Mouse (Mus musculus) mouse trophoblast stem cell (cell line): ENCODE measurements around the gene Krit1.
"Not testable (repeated sequence)": the region's sequence is repeated elsewhere in the genome, so short reads cannot be mapped to it uniquely, and the experiment has no call there.

Experiments
- in situ Hi-C, 2 experiments: fragments of 300-500 bp; cut with MseI, MboI; formaldehyde crosslinking; loops; 2 replicates in 1 of 2; 3 replicates in 1 of 2; pipeline ENCODE4 v1.15.1; 2025

Krit1 gene

DNA sequence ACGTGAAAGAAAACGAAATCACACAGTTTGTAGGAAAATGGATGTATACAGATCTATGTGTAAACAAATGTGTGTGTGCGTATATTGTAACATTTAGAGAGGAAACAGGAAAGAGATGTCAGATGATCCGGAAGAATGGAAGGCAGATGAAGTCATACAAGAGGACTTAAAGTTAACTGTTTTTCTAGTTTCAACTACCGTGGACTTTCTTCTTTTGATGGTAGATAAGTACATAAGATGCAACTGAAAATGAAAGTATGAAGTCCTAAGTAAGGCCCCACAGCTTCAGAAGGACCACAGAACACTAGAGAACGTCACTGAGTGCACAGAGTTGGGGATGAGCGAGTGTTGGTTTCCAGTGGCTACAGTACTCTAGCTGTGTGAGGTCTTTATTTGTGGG is 83.9 kb downstream of the Krit1 start:
- in situ Hi-C loops: not testable (repeated sequence)

DNA sequence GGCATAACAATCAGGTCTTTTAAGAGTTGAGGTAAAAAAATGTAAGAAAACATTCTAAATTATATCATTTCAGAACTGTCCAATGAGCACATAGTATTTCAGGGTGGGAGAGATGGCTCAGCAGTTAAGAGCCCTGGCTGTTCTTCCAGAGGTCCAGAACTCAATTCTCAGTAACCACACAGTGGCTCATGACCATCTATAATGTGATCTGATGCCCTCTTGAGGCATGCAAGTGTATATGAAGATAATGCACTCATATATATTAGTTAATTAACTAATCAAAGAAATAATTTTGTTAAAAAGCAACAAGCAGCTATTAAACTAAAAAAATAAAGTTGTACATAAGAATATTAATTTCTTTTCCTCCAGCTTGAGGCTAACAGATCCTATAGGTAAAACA is 86.2 kb downstream of the Krit1 start:
- in situ Hi-C loops: no loop called here

DNA sequence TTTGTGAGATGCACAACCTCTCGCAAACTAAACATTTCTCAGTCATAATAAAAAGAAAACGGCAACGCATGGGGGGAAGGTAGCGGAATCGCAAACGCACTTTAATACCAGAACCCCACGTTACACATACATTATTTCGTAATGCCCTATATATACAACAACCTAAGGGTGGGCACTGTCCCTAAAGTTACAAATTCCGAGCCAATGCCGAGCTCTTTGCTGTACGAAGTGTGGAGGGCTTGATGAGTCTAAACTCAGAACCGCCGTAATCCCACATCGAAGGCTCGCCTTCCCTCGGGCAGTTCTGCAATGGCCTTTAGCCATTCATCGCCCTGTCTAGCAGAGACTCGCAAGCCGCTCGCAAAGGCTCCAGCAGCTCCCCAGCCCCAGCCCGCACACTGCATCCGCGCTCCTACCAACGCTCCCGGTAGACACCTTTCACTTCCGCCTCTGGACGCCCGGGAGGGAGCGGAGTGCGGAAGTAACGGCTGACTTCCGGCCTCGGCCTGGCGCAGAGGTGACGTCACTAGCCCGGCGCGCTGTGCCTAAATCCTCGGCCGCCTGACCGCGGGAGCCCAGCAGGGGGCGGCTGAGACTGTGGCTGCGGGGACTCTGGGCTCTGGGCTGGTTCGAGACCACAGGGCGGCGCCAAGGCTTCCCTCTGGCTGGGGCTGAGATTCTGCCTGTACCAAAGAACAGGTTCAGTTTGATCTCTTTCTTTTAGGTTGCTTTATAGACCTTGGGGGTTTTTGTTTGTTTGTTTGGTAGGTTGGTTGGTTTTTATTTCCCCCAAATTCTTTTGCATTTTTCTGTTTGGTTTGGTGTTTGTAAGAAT is 90.7 kb downstream of the Krit1 start, which contains the start of gene Mterf1a:
Gene Mterf1a, minus strand, starts transcription at position 475 of the 835 bp plus-strand sequence.
- in situ Hi-C loops: loop anchor here (5.0 kb wide), 1 partner anchor 299 kb away; the partner anchor contains the start of gene Mterf1b (in 2 of the 2)

DNA sequence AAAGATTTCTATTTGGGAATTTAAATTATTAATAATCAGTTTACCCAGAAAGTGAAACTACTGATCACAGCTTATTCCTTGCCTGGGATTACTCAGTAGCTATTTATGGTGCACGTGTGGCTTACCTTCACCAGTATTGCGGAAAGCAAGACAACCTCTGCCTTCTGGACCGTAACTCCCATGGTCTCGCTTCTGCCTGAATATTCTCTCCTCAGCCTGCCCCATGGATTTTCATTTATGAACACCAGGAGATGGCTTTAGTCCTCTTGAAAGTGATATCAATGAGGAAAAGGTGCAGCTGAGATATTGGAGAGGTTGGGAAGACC is 91.3 kb downstream of the Krit1 start:
- in situ Hi-C loops: loop anchor here (5.0 kb wide), 1 partner anchor 298 kb away; the partner anchor contains the start of gene Mterf1b (in 2 of the 2)
